Mouse (Mus musculus) lung, postnatal 0 days (tissue): ENCODE measurements around the gene Nr1d2.

Source experiments
- CTCF ChIP-seq: IDR thresholded peaks from 2 replicates; pipeline ENCODE4 v1.5.1; 2016; ENCODE audit warnings: antibody characterized with exemption, mild to moderate bottlenecking
- EP300 ChIP-seq: IDR thresholded peaks from 2 replicates; pipeline ENCODE4 v1.6.1; 2016; ENCODE audit warnings: antibody characterized with exemption, mild to moderate bottlenecking, control low read depth

DNA sequence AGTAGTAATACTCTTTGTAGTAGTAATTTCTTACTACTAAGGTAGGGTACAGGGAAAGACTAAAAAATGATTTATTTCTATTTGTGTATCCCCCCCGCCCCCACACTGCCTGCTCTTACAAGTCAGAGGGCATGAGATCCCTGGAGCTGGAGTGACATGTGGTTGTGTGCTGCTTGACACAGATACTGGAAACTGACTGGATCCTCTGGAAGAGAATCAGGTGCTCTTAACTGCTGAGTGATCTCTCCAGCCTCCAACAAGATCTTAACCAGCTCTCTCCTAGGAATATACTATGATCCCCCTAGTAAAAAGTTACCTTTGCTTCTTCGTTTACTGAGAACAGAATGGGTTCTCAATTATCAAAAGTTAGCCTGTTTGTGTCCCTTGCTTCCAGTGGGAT lies 47.5 kb upstream of the Nr1d2 start:
- TF ChIP-seq CTCF (no peak), EP300 (no peak)
